Mouse (Mus musculus) cerebellum, adult 2 months (tissue): ENCODE data around the gene Cdkn2d.

Experiments used
- CTCF ChIP-seq: fragments of 200-500 bp; IDR thresholded peaks from 2 replicates; pipeline ENCODE4 v1.5.1; 2011; ENCODE audit warnings: low read depth, mild to moderate bottlenecking, control low read depth, low read length, moderate library complexity, borderline replicate concordance; ENCODE audit not compliant: insufficient read depth
- POLR2A ChIP-seq: fragments of 200-500 bp; IDR thresholded peaks from 2 replicates; pipeline ENCODE4 v1.6.1; 2011; ENCODE audit warnings: low read length, control low read depth, borderline replicate concordance; ENCODE audit not compliant: insufficient read depth

- no peak for TF ChIP-seq CTCF
- TF ChIP-seq POLR2A, result no peak
Measured at GRCm38 (mm10) chr9:21327569-21327968, 36.4 kb upstream of the Cdkn2d start.
